16 mouse cellular contexts compared by ENCODE assay signal in genomic region chr15:5088850-5089608, GRCm38 (mm10). TPM values are rescaled to one million over a fixed set of nuclear protein-coding genes. Genes with fewer than 3 reads are reported as not detected.
A peak's percentile ranks its signal among the peaks of the same experiment; 100 is the strongest.
DNase-seq lines count a peak whose midpoint lies in the region; ATAC-seq and TF ChIP-seq lines count a peak whose summit lies in the region.
"Had no signal": no experiment of that assay in that cellular context is flagged by ENCODE, and none has a peak within 500 bp of the region (broad histone marks: within the 10 kb centered on the region; RNA-seq: fewer than 3 reads in every experiment).

No protein-coding gene starts in this region.

- no peaks in the 10 kb centered on the region for H3K36me3 ChIP-seq in forebrain, embryonic 13.5 days (ENCODE audit: poor library complexity, severe bottlenecking)
- no peaks in the 10 kb centered on the region for H3K36me3 ChIP-seq in forebrain, embryonic 14.5 days (ENCODE audit: control insufficient read depth, insufficient read depth, low read length)
- H3K36me3 ChIP-seq in midbrain, embryonic 15.5 days (replicated peaks): no peaks in the 10 kb centered on the region
- H3K36me3 ChIP-seq in heart, embryonic 12.5 days: no peaks in the 10 kb centered on the region
- H3K36me3 ChIP-seq: limb, embryonic 15.5 days had no signal

- H3K9me3 ChIP-seq in forebrain, embryonic 13.5 days (replicated peaks): no peaks in the 10 kb centered on the region
- H3K9me3 ChIP-seq in forebrain, embryonic 14.5 days (replicated peaks; ENCODE audit: control insufficient read depth, low read length): no peaks in the 10 kb centered on the region
- no peaks in the 10 kb centered on the region for H3K9me3 ChIP-seq in midbrain, embryonic 15.5 days
- H3K9me3 ChIP-seq in heart, embryonic 12.5 days (replicated peaks): no peaks in the 10 kb centered on the region; the same call in 1 of the 2 replicates
- H3K9me3 ChIP-seq: limb, embryonic 15.5 days had no signal

- in situ Hi-C loops in Patski (cut with MboI; ENCODE audit: low pct_unique_long_range_greater_than_20kb): loop anchor here (10.0 kb wide), 1 partner anchor 1126 kb away; no protein-coding TSS in a partner anchor

- no peak overlapping the region for H3K9ac ChIP-seq in forebrain, embryonic 13.5 days
- no peak overlapping the region for H3K9ac ChIP-seq in forebrain, embryonic 14.5 days (ENCODE audit: low read length)
- H3K9ac ChIP-seq in midbrain, embryonic 15.5 days: no peak overlapping the region
- no peak overlapping the region for H3K9ac ChIP-seq in heart, embryonic 12.5 days
- H3K9ac ChIP-seq: limb, embryonic 15.5 days had no signal

- H3K4me1 ChIP-seq in forebrain, embryonic 13.5 days: no peaks in the 10 kb centered on the region
- no peaks in the 10 kb centered on the region for H3K4me1 ChIP-seq in forebrain, embryonic 14.5 days (ENCODE audit: control insufficient read depth, insufficient read depth, low read length)
- no peaks in the 10 kb centered on the region for H3K4me1 ChIP-seq in midbrain, embryonic 15.5 days
- H3K4me1 ChIP-seq in heart, embryonic 12.5 days (replicated peaks): no peaks in the 10 kb centered on the region
- H3K4me1 ChIP-seq: limb, embryonic 15.5 days had no signal

- 0 out of 2 replicates have a peak, but pooled peaks have one; percentile 41 for ATAC-seq in forebrain, embryonic 13.5 days
- ATAC-seq in forebrain, embryonic 14.5 days: no peak
- peak; percentile 54 for ATAC-seq in Patski
- peak; percentile 35; the same call in 1 of the 2 replicates for ATAC-seq in granulocyte monocyte progenitor cell, adult 5-6 weeks (replicated peaks; ENCODE audit: poor library complexity, severe bottlenecking)
- ATAC-seq in midbrain, embryonic 15.5 days (replicated peaks): peak; percentile 92
- no peak for ATAC-seq in heart, embryonic 12.5 days (ENCODE audit: insufficient number of reproducible peaks, low FRiP score)

- CTCF ChIA-PET in Patski (lab: Charles Lee): no interaction called here

- no peak overlapping the region for H3K4me3 ChIP-seq in forebrain, embryonic 13.5 days
- H3K4me3 ChIP-seq in forebrain, embryonic 14.5 days (ENCODE audit: low read depth, low read length): no peak overlapping the region
- H3K4me3 ChIP-seq in midbrain, embryonic 15.5 days: no peak overlapping the region
- H3K4me3 ChIP-seq in heart, embryonic 12.5 days: no peak overlapping the region
- H3K4me3 ChIP-seq: erythroblast, embryonic 14.5 days; gastrocnemius, adult 2 months; limb, embryonic 15.5 days had no signal

- H3K27ac ChIP-seq in forebrain, embryonic 13.5 days: no peak overlapping the region
- H3K27ac ChIP-seq in forebrain, embryonic 14.5 days (ENCODE audit: low read depth, low read length): no peak overlapping the region
- H3K27ac ChIP-seq in midbrain, embryonic 15.5 days: peak overlapping the region; percentile 38; the same call in 1 of the 2 replicates
- H3K27ac ChIP-seq in heart, embryonic 12.5 days (ENCODE audit: poor library complexity, severe bottlenecking): no peak overlapping the region
- H3K27ac ChIP-seq: gastrocnemius, adult 2 months; limb, embryonic 15.5 days had no signal

- H3K4me2 ChIP-seq in forebrain, embryonic 13.5 days: no peak overlapping the region
- H3K4me2 ChIP-seq in forebrain, embryonic 14.5 days (ENCODE audit: low read length): no peak overlapping the region
- H3K4me2 ChIP-seq in midbrain, embryonic 15.5 days: no peak overlapping the region
- H3K4me2 ChIP-seq in heart, embryonic 12.5 days: no peak overlapping the region
- H3K4me2 ChIP-seq: limb, embryonic 15.5 days had no signal

- POLR2A ChIA-PET in Patski (lab: Charles Lee): interaction anchor here (0.6 kb wide), 1 partner anchor 2000 kb away, joined by 3 read pairs; no protein-coding TSS in a partner anchor

- WGBS in forebrain, embryonic 13.5 days: 74% methylated on average over 7 of the region's 7 CpGs
- WGBS in forebrain, embryonic 14.5 days: 74% methylated on average over 7 of the region's 7 CpGs
- WGBS in midbrain, embryonic 15.5 days: 50% methylated on average over 7 of the region's 7 CpGs
- WGBS in heart, embryonic 12.5 days: 65% methylated on average over 7 of the region's 7 CpGs

- no peak for TF ChIP-seq CTCF in Patski (IDR thresholded peaks at IDR 0.05)

- no peaks in the 10 kb centered on the region for H3K27me3 ChIP-seq in forebrain, embryonic 13.5 days
- no peaks in the 10 kb centered on the region for H3K27me3 ChIP-seq in forebrain, embryonic 14.5 days (replicated peaks; ENCODE audit: control insufficient read depth, insufficient read depth, low read length)
- H3K27me3 ChIP-seq in Patski: peaks cover 9% of the 10 kb centered on the region
- no peaks in the 10 kb centered on the region for H3K27me3 ChIP-seq in midbrain, embryonic 15.5 days (replicated peaks)
- H3K27me3 ChIP-seq in heart, embryonic 12.5 days (replicated peaks): no peaks in the 10 kb centered on the region
- H3K27me3 ChIP-seq: limb, embryonic 15.5 days had no signal

- no peak for DNase-seq in forebrain, embryonic 14.5 days (ENCODE audit: low spot score)
- DNase-seq in Patski (ENCODE audit: low read depth, low spot score): no peak
- DNase-seq in layer of hippocampus, adult 9-11 months: no peak
- DNase-seq in natural killer cell, adult 2 months (ENCODE audit: low spot score in 2 of 2): no peak
- DNase-seq: adrenal gland, postnatal 36 days; cerebellum, adult 8-10 months; gastrocnemius, adult 2 months; kidney, adult 8-10 months; layer of hippocampus, postnatal 36 days; lung, postnatal 10 days had no signal

RNA-seq across cellular contexts. Expression of gene Card6, which starts 19.3 kb away (rescaled TPM):
- 0.60 and 0.85 TPM in 2 replicates for polyA plus RNA-seq in forebrain, embryonic 13.5 days (2015; fragmentation: Nextera tagmentation; extraction: Ambion mirVana)
- 0.72 and 0.85 TPM in 2 replicates for polyA plus RNA-seq in forebrain, embryonic 14.5 days (2014; fragmentation: Nextera tagmentation; extraction: Ambion mirVana)
- 4.0 TPM for polyA plus RNA-seq in Patski (2021)
- total RNA-seq in granulocyte monocyte progenitor cell, adult 5-6 weeks (2014; fragmentation: Nextera tagmentation): 0.06 and 1.9 TPM in 2 replicates
- total RNA-seq in granulocyte monocyte progenitor cell, adult 5-6 weeks (2017): 0.05 and 0.22 TPM in 2 replicates
- polyA plus RNA-seq in midbrain, embryonic 15.5 days (2015; fragmentation: Nextera tagmentation; extraction: Ambion mirVana): 0.32 and 0.39 TPM in 2 replicates
- polyA plus RNA-seq in heart, embryonic 12.5 days (2016; fragmentation: Nextera tagmentation; extraction: Ambion mirVana): 2.3 and 3.1 TPM in 2 replicates

RNA-seq across cellular contexts. Expression of gene C7, which starts 25.5 kb away (rescaled TPM):
- 0.06 TPM in 2 replicates for polyA plus RNA-seq in forebrain, embryonic 13.5 days (2015; fragmentation: Nextera tagmentation; extraction: Ambion mirVana)
- polyA plus RNA-seq in forebrain, embryonic 14.5 days (2014; fragmentation: Nextera tagmentation; extraction: Ambion mirVana): 0.10 TPM in 1 of 2 replicates, not detected in the other
- polyA plus RNA-seq in Patski (2021): not detected
- not detected in 2 replicates for total RNA-seq in granulocyte monocyte progenitor cell, adult 5-6 weeks (2014; fragmentation: Nextera tagmentation)
- total RNA-seq in granulocyte monocyte progenitor cell, adult 5-6 weeks (2017): not detected in 2 replicates
- 0.06 and 0.12 TPM in 2 replicates for polyA plus RNA-seq in midbrain, embryonic 15.5 days (2015; fragmentation: Nextera tagmentation; extraction: Ambion mirVana)
- 0.08 and 0.09 TPM in 2 replicates for polyA plus RNA-seq in heart, embryonic 12.5 days (2016; fragmentation: Nextera tagmentation; extraction: Ambion mirVana)
- polyA plus RNA-seq: erythroblast, embryonic 14.5 days had no signal

RNA-seq across cellular contexts. Expression of gene Rpl37, which starts 27.4 kb away (rescaled TPM):
- 431 and 548 TPM in 2 replicates for polyA plus RNA-seq in forebrain, embryonic 13.5 days (2015; fragmentation: Nextera tagmentation; extraction: Ambion mirVana)
- polyA plus RNA-seq in forebrain, embryonic 14.5 days (2014; fragmentation: Nextera tagmentation; extraction: Ambion mirVana): 391 and 567 TPM in 2 replicates
- polyA plus RNA-seq in Patski (2021): 245 TPM
- 2,587 and 2,602 TPM in 2 replicates for total RNA-seq in granulocyte monocyte progenitor cell, adult 5-6 weeks (2014; fragmentation: Nextera tagmentation)
- 1,276 and 1,288 TPM in 2 replicates for total RNA-seq in granulocyte monocyte progenitor cell, adult 5-6 weeks (2017)
- polyA plus RNA-seq in midbrain, embryonic 15.5 days (2015; fragmentation: Nextera tagmentation; extraction: Ambion mirVana): 261 and 286 TPM in 2 replicates
- polyA plus RNA-seq in heart, embryonic 12.5 days (2016; fragmentation: Nextera tagmentation; extraction: Ambion mirVana): 421 and 424 TPM in 2 replicates

RNA-seq across cellular contexts. Expression of gene Prkaa1, which starts 54.6 kb away (rescaled TPM):
- 11.3 and 12.5 TPM in 2 replicates for polyA plus RNA-seq in forebrain, embryonic 13.5 days (2015; fragmentation: Nextera tagmentation; extraction: Ambion mirVana)
- 15.7 and 17.0 TPM in 2 replicates for polyA plus RNA-seq in forebrain, embryonic 14.5 days (2014; fragmentation: Nextera tagmentation; extraction: Ambion mirVana)
- 39.2 TPM for polyA plus RNA-seq in Patski (2021)
- total RNA-seq in granulocyte monocyte progenitor cell, adult 5-6 weeks (2014; fragmentation: Nextera tagmentation): 19.1 and 19.2 TPM in 2 replicates
- total RNA-seq in granulocyte monocyte progenitor cell, adult 5-6 weeks (2017): 19.2 and 21.1 TPM in 2 replicates
- 13.3 and 14.8 TPM in 2 replicates for polyA plus RNA-seq in midbrain, embryonic 15.5 days (2015; fragmentation: Nextera tagmentation; extraction: Ambion mirVana)
- 23.7 and 24.1 TPM in 2 replicates for polyA plus RNA-seq in heart, embryonic 12.5 days (2016; fragmentation: Nextera tagmentation; extraction: Ambion mirVana)

Comparison
In these comparisons a context has a peak if more than half of its experiments do, and no peak if none do; other contexts are left out.
1. ATAC-seq: peak in forebrain, embryonic 13.5 days (single experiment), Patski (single experiment), granulocyte monocyte progenitor cell, adult 5-6 weeks (single experiment) and midbrain, embryonic 15.5 days (single experiment); none in forebrain, embryonic 14.5 days (single experiment) and heart, embryonic 12.5 days (single experiment).